Mouse (Mus musculus) megakaryocyte, adult 5-6 weeks (primary cell): ENCODE data around the gene Samd14. TPM values are rescaled to one million over a fixed set of nuclear protein-coding genes. Genes with fewer than 3 reads are reported as not detected.
"Not testable (repeated sequence)": the region's sequence is repeated elsewhere in the genome, so short reads cannot be mapped to it uniquely, and the experiment has no call there.

Experiments used
- ATAC-seq: 2 replicates; pipeline ENCODE4 v1.8.0; 2016; ENCODE audit warnings: mild to moderate bottlenecking, inconsistent platforms; ENCODE audit not compliant: poor library complexity, severe bottlenecking
- total RNA-seq, 2 experiments: library from RNA; stranded (forward) in 1 of 2; stranded (reverse) in 1 of 2; fragments of 153-499, 151-499 nt in 1 of 2; fragments of 221-1000, 200-1000 nt in 1 of 2; gene quantifications; 2 replicates each; pipeline versions ENCODE4 v1.2.3 to v1.2.4; 2015 to 2017

Gene Samd14
- total RNA-seq (2015) = 0.74 and 1.0 TPM in 2 replicates
- 0.18 and 0.69 TPM in 2 replicates for total RNA-seq (2017)

- ATAC-seq = peak; percentile 26; the same call in 1 of the 2 replicates
Measured at GRCm38 (mm10) chr11:95009629-95010014, at the start of gene Samd14. Gene Samd14, plus strand, starts transcription at chr11:95009879.

- no peak for ATAC-seq
Measured at GRCm38 (mm10) chr11:94962534-94963101, 47.1 kb upstream of the Samd14 start.

GRCm38 (mm10) chr11:94967419-94967818, 42.3 kb upstream of the Samd14 start, which contains the start of gene Hils1:
Gene Hils1, plus strand, starts transcription at chr11:94967593.
- ATAC-seq = no peak

- ATAC-seq = no peak
Measured at GRCm38 (mm10) chr11:94968187-94968586, 41.5 kb upstream of the Samd14 start.

- ATAC-seq = not testable (repeated sequence)
Measured at GRCm38 (mm10) chr11:94969709-94970108, 40.0 kb upstream of the Samd14 start.

GRCm38 (mm10) chr11:94970210-94970943, 39.3 kb upstream of the Samd14 start:
- peak; percentile 70 for ATAC-seq

GRCm38 (mm10) chr11:94971895-94972615, 37.6 kb upstream of the Samd14 start:
- no peak for ATAC-seq

- ATAC-seq = no peak
Measured at GRCm38 (mm10) chr11:94972887-94973286, 36.8 kb upstream of the Samd14 start.

- ATAC-seq = no peak
Measured at GRCm38 (mm10) chr11:94973313-94973712, 36.4 kb upstream of the Samd14 start.

GRCm38 (mm10) chr11:94974951-94975350, 34.7 kb upstream of the Samd14 start:
- ATAC-seq = no peak

- no peak for ATAC-seq
Measured at GRCm38 (mm10) chr11:94976199-94976598, 33.5 kb upstream of the Samd14 start, which contains the start of gene Sgca. Gene Sgca, minus strand, starts transcription at chr11:94976327.

- no peak for ATAC-seq
Measured at GRCm38 (mm10) chr11:94978178-94978915, 31.3 kb upstream of the Samd14 start.

GRCm38 (mm10) chr11:94978947-94979346, 30.7 kb upstream of the Samd14 start:
- peak; percentile 100 for ATAC-seq

GRCm38 (mm10) chr11:94979462-94980179, 30.1 kb upstream of the Samd14 start:
- no peak for ATAC-seq

GRCm38 (mm10) chr11:94985140-94985539, 24.5 kb upstream of the Samd14 start:
- no peak for ATAC-seq

GRCm38 (mm10) chr11:94985822-94986221, 23.9 kb upstream of the Samd14 start:
- no peak for ATAC-seq

GRCm38 (mm10) chr11:94986435-94986834, 23.2 kb upstream of the Samd14 start:
- ATAC-seq = no peak

- no peak for ATAC-seq
Measured at GRCm38 (mm10) chr11:94987341-94987740, 22.3 kb upstream of the Samd14 start.

GRCm38 (mm10) chr11:94987851-94988250, 21.8 kb upstream of the Samd14 start:
- no peak for ATAC-seq
